Mouse (Mus musculus) forebrain, embryonic 11.5 days (tissue): ENCODE measurements around the gene Usp49. TPM values are rescaled to one million over a fixed set of nuclear protein-coding genes. Genes with fewer than 3 reads are reported as not detected.

Source experiments
- ATAC-seq: fragments of 200-750 bp; cut with Nextera tagmentation; replicated peaks from 2 replicates; pipeline ENCODE4 v1.8.0; 2017; ENCODE audit warnings: moderate TSS enrichment; ENCODE audit not compliant: low FRiP score
- DNase-seq: peaks from one replicate; pipeline ENCODE4 v3.0.0-alpha.2; 2017; ENCODE audit warnings: low spot score
- H3K27ac ChIP-seq: fragments of 300-500 bp; sonication (generic); 2 replicates; pipeline ENCODE4 v1.5.1; 2014; ENCODE audit warnings: low read depth, low read length
- H3K27me3 ChIP-seq: fragments of 300-500 bp; sonication (generic); 2 replicates; pipeline ENCODE4 v1.6.1; 2014; ENCODE audit warnings: mild to moderate bottlenecking, low read length, mixed read lengths; ENCODE audit not compliant: control insufficient read depth, insufficient read depth
- H3K36me3 ChIP-seq: fragments of 300-500 bp; sonication (generic); 2 replicates; pipeline ENCODE4 v1.6.1; 2014; ENCODE audit warnings: mild to moderate bottlenecking, low read length, moderate library complexity, mixed read lengths; ENCODE audit not compliant: control insufficient read depth, insufficient read depth
- H3K4me1 ChIP-seq: fragments of 300-500 bp; sonication (generic); replicated peaks from 2 replicates; pipeline ENCODE4 v1.6.1; 2014; ENCODE audit warnings: low read length, mixed read lengths; ENCODE audit not compliant: control insufficient read depth, insufficient read depth
- H3K4me2 ChIP-seq: fragments of 300-500 bp; sonication (generic); 2 replicates; pipeline ENCODE4 v1.6.1; 2014; ENCODE audit warnings: low read depth, mild to moderate bottlenecking, low read length, moderate library complexity, mixed read lengths; ENCODE audit not compliant: severe bottlenecking
- H3K4me3 ChIP-seq: fragments of 300-500 bp; sonication (generic); 2 replicates; pipeline ENCODE4 v1.5.1; 2014; ENCODE audit warnings: low read depth, low read length
- H3K9ac ChIP-seq: fragments of 300-500 bp; sonication (generic); 2 replicates; pipeline ENCODE4 v1.6.1; 2014; ENCODE audit warnings: low read length
- H3K9me3 ChIP-seq: fragments of 300-500 bp; sonication (generic); 2 replicates; pipeline ENCODE4 v1.6.1; 2016; ENCODE audit warnings: low read length, mixed read lengths; ENCODE audit not compliant: control insufficient read depth
- WGBS: fragments of 180-500 bp; shearing (Covaris S2); extraction: QIAGEN DNeasy Blood & Tissue Kit; methylation state at CpG from one replicate; pipeline ENCODE4 v1.1.7; 2014; 5-methylcytosine and 5-hydroxymethylcytosine counted together
- polyA plus RNA-seq: library from polyadenylated mRNA; unstranded; fragments of >200 nt; fragmentation: Nextera tagmentation; extraction: Ambion mirVana; gene quantifications from 2 replicates; pipeline ENCODE4 v1.2.1, GENCODE M21; 2014

The Usp49 gene
- polyA plus RNA-seq, 1 experiment from 2014 or later, result 7.2 TPM

GRCm38 (mm10) chr17:47671988-47672310 lies 41.5 kb downstream of the Usp49 start:
- no peak for DNase-seq
- H3K36me3 ChIP-seq, result no peaks in the 10 kb centered on the region
- 10% methylated on average over 14 of the region's 14 CpGs for WGBS
- peaks cover 16% of the 10 kb centered on the region for H3K27me3 ChIP-seq
- H3K4me3 ChIP-seq, result peak overlapping the region; percentile 28
- no peaks in the 10 kb centered on the region for H3K9me3 ChIP-seq
- ATAC-seq, result 0 out of 2 replicates have a peak, but pooled peaks have one; percentile 30
- H3K4me1 ChIP-seq, result peaks cover 9% of the 10 kb centered on the region
- H3K27ac ChIP-seq, result no peak overlapping the region
- peak overlapping the region; percentile 44 for H3K9ac ChIP-seq
- H3K4me2 ChIP-seq, result peak overlapping the region; percentile 63

DNA sequence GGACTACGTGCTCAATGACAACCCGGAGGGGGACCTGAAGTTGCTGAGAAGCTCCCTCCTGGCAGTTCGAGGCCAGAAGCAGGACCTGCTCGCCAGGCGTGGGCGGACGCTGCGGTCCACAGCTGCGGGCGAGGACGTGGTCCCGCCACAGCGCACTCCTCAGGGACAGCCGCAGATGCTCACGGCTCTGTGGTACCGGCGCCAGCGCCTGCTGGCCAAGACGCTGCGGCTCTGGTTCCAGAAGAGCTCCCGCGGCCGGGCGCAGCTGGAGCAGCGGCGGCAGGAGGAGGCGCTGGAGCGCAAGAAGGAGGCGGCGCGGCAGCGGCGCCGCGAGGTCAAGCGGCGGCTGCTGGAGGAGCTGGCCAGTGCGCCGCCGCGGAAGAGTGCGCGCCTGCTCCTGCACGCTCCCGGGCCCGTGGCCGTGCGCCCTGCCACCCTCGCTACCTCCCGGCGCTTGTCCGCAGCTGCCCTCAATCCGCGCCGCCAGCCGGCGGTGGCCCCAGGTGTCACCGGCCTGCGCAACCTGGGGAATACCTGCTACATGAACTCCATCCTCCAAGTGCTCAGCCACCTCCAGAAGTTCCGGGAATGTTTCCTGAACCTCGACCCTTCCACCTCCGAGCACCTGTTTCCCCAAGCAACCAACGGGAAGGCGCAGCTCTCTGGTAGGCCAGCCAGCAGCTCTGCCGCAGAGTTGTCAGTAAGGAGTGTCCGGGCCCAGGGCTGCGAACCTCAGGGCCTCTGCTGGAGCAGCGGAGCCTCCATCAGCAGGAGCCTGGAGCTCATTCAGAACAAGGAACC lies 42.0 kb downstream of the Usp49 start:
- H3K27ac ChIP-seq, result no peak overlapping the region
- 4% methylated on average over 64 of the region's 68 CpGs for WGBS

DNA sequence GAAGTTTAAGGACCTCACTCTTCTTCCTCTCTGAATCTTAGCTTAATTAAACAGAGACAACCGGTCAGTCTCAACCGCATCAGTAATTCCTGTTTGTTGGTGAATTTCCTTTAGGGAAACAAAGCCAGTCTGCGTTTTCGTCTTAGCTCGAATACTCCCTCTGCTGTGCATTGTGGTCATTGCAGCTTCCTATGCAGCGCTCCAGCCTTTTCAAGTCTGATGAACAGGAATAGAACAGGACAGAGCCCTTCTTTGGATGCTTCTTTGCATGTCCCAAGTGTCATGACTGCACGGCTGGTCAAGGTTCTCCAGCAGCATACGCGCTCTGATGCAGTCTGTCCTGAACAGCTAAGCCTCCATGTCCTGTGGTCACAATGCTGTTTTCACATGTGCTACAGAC lies 46.1 kb downstream of the Usp49 start:
- H3K36me3 ChIP-seq, result peaks cover 10% of the 10 kb centered on the region; the same call in 1 of the 2 replicates
- no peaks in the 10 kb centered on the region for H3K9me3 ChIP-seq
- H3K4me3 ChIP-seq, result no peak overlapping the region
- ATAC-seq (0 out of 2 replicates have a peak, but pooled peaks have one; percentile 30), DNase-seq (peak; percentile 81)
- H3K27ac ChIP-seq, result no peak overlapping the region
- peaks cover 11% of the 10 kb centered on the region for H3K27me3 ChIP-seq
- H3K4me1 ChIP-seq, result peaks cover 9% of the 10 kb centered on the region
- WGBS, result 22% methylated on average over 9 of the region's 9 CpGs
- H3K4me2 ChIP-seq, result no peak overlapping the region
- no peak overlapping the region for H3K9ac ChIP-seq

More for the DNA sequence above, 42.0 kb downstream of the Usp49 start:
- H3K36me3 ChIP-seq, result no peaks in the 10 kb centered on the region
- ATAC-seq (peak; percentile 56), DNase-seq (peak; percentile 79)
- no peaks in the 10 kb centered on the region for H3K9me3 ChIP-seq
- H3K4me3 ChIP-seq, result peak overlapping the region; percentile 28
- peaks cover 16% of the 10 kb centered on the region for H3K27me3 ChIP-seq
- peak overlapping the region; percentile 63 for H3K4me2 ChIP-seq
- peaks cover 9% of the 10 kb centered on the region for H3K4me1 ChIP-seq
- peak overlapping the region; percentile 44 for H3K9ac ChIP-seq

DNA sequence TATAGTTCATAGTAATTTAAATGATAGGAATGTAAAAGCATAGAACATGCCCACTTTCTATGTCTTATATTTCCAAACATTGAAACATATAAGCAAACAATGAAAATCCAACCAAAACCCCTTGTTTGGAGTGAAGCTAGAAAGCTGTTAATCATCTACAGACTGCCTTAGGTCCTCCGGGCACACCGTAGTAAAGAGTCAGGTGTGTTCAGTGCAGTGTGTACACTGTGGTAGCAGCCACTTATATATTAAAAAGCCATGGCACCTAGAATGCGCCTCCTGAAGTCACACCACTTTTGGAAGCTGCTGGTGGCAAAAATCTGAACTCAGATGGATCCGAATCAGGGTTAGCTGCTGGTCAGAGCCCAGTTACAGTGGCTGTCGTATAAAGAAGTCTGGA lies 47.7 kb downstream of the Usp49 start:
- H3K9me3 ChIP-seq, result no peaks in the 10 kb centered on the region
- H3K27ac ChIP-seq, result no peak overlapping the region
- H3K27me3 ChIP-seq, result no peaks in the 10 kb centered on the region; the same call in 1 of the 2 replicates
- H3K4me3 ChIP-seq, result no peak overlapping the region
- no peak overlapping the region for H3K9ac ChIP-seq
- WGBS, result 91% methylated on average over 5 of the region's 5 CpGs
- H3K4me1 ChIP-seq, result no peaks in the 10 kb centered on the region
- DNase-seq (no peak), ATAC-seq (no peak)
- H3K4me2 ChIP-seq, result no peak overlapping the region
- H3K36me3 ChIP-seq, result peaks cover 10% of the 10 kb centered on the region; the same call in 1 of the 2 replicates

GRCm38 (mm10) chr17:47678702-47679101 lies 48.2 kb downstream of the Usp49 start:
- no peaks in the 10 kb centered on the region for H3K27me3 ChIP-seq
- no peaks in the 10 kb centered on the region for H3K4me1 ChIP-seq
- H3K9me3 ChIP-seq, result no peaks in the 10 kb centered on the region
- no peak overlapping the region for H3K4me2 ChIP-seq
- H3K4me3 ChIP-seq, result no peak overlapping the region
- 87% methylated on average over 5 of the region's 5 CpGs for WGBS
- H3K9ac ChIP-seq, result no peak overlapping the region
- ATAC-seq, result no peak
- no peak overlapping the region for H3K27ac ChIP-seq
- peaks cover 10% of the 10 kb centered on the region; the same call in 1 of the 2 replicates for H3K36me3 ChIP-seq
- DNase-seq, result no peak

GRCm38 (mm10) chr17:47682836-47683235 lies 52.3 kb downstream of the Usp49 start:
- ATAC-seq (no peak), DNase-seq (no peak)
- H3K4me1 ChIP-seq, result peaks cover 8% of the 10 kb centered on the region; the same call in 1 of the 2 replicates
- H3K36me3 ChIP-seq, result peaks cover 10% of the 10 kb centered on the region; the same call in 1 of the 2 replicates
- WGBS, result 88% methylated on average over 4 of the region's 4 CpGs
- H3K27ac ChIP-seq, result no peak overlapping the region
- H3K27me3 ChIP-seq, result no peaks in the 10 kb centered on the region
- H3K9me3 ChIP-seq, result no peaks in the 10 kb centered on the region
- no peak overlapping the region for H3K9ac ChIP-seq
- H3K4me3 ChIP-seq, result no peak overlapping the region
- no peak overlapping the region for H3K4me2 ChIP-seq

DNA sequence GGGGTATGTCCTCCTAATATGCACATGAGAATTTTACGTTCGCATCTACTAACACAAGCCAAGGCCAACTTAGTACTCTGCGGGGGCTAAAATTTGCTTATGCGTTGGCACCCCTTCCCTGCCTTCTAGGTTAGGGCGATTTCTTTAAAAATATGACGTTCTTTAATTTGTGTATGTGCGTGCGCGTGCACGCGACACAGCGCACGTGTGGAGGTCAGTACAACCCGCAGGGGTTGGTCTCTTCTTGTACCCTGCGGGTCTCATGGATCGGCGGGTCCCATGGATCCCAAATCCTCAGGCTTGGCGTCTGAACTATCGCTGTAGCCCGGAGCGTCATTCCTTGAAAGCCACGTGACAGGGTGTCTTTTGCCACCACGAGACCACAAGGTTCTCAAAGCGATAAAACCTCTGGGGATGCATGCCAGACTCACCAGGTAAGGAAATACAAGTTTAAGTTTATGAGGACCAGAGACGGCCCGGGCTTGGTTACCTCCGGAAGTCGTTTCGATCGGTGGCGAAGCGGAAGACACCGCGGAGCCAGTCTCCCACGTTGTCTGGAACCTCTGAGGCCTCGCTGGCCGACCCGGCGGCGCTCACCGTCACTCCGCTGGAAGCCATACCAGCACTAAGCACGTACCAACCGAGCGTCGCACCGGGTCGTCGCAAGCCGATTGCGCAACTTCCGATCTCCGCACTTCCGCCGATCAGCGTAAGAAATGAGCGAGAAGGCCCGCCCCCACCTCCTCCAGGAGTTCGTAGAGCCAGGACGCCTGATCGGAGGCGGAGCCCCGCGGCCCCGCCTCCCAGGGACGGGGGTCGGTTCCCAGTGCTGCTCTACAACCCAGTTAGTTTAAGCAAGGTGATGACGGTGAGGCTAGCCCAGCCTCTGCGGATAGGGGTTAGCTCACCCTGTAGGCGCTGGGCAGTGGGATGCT lies 57.2 kb downstream of the Usp49 start:
- peaks cover 8% of the 10 kb centered on the region; the same call in 1 of the 2 replicates for H3K4me1 ChIP-seq
- no peaks in the 10 kb centered on the region; the same call in 1 of the 2 replicates for H3K36me3 ChIP-seq
- H3K9me3 ChIP-seq, result no peaks in the 10 kb centered on the region
- DNase-seq, result peak; percentile 95
- ATAC-seq, result peak; percentile 90
- peak overlapping the region; percentile 96 for H3K4me2 ChIP-seq
- peak overlapping the region; percentile 57; the same call in 1 of the 2 replicates for H3K27ac ChIP-seq
- H3K4me3 ChIP-seq, result peak overlapping the region; percentile 66
- H3K9ac ChIP-seq, result peak overlapping the region; percentile 87
- no peaks in the 10 kb centered on the region; the same call in 1 of the 2 replicates for H3K27me3 ChIP-seq
- under 1% methylated on average over 70 of the region's 70 CpGs for WGBS

- 0% methylated on average over 9 of the region's 9 CpGs for WGBS
- peak within 1 kb of the TSS; percentile 87 for H3K9ac ChIP-seq
- DNase-seq (no peak), ATAC-seq (no peak)
- peaks cover 8% of the 10 kb centered on the region; the same call in 1 of the 2 replicates for H3K4me1 ChIP-seq
- H3K27me3 ChIP-seq, result no peaks in the 10 kb centered on the region; the same call in 1 of the 2 replicates
- peak within 1 kb of the TSS; percentile 96 for H3K4me2 ChIP-seq
- H3K4me3 ChIP-seq, result peak within 1 kb of the TSS; percentile 66
- H3K36me3 ChIP-seq, result no peaks in the 10 kb centered on the region; the same call in 1 of the 2 replicates
- H3K27ac ChIP-seq, result peak within 1 kb of the TSS; percentile 57
- no peaks in the 10 kb centered on the region for H3K9me3 ChIP-seq
Measured at GRCm38 (mm10) chr17:47688344-47688607, 57.8 kb downstream of the Usp49 start, which contains the start of gene Tomm6. TSS of gene Tomm6 (minus strand) at chr17:47688386.
